Mouse (Mus musculus): ENCODE data around the gene Det1. TPM values are rescaled to one million over a fixed set of nuclear protein-coding genes. Genes with fewer than 3 reads are reported as not detected.

Gene Det1
- polyA plus RNA-seq, 1 experiment from 2014 or later: 23.5 TPM

DNA sequence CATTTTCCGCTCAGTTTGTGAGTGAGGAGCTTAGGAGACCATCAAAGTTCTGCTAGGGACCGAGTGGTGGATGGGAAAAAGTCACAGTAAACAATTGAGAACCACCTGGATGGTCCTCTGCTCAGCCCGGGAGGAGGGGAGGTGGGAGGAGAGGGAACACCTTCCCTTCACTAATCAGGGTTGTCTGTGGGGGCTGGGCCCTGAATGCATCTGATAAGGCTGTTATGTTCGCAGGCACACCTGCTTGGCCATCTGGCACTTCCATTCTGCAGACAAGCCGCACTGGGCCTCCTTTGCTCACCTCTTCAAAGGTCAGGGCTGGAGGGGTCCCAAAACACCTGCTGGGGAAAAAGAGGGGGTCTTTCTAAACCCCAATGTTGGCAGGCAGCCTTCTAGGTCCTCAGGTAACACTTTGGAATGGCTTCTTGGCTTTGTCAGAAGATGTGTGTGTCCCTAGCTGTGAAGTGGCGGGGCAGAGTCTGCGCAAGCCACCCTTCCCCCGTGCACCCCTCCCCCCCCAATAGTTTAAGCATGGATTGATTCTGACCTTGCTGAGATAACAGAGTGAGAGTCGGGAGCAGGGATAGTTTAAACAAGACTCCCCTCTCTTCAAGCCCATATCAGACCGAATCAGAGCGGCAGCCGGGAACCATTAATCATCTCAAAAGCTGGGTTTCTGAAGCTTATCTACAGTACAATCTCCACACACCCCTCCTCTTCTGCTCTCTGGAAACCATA is 18.3 kb upstream of the Det1 start:
- DNase-seq (ENCODE audit: low spot score) (no peak), ATAC-seq (ENCODE audit: insufficient number of reproducible peaks, low FRiP score, low TSS enrichment, low read depth) (0 out of 2 replicates have a peak, but pooled peaks have one; percentile 26)
- 61% methylated on average over 12 of the region's 12 CpGs for WGBS
- Histone ChIP-seq H3K27me3 (ENCODE audit: control insufficient read depth, insufficient read depth, low read length) (no peaks in the 10 kb centered on the region), H3K4me3 (ENCODE audit: low read depth, low read length) (no peak overlapping the region), H3K9ac (ENCODE audit: low read length) (no peak overlapping the region), H3K27ac (replicated peaks; ENCODE audit: low read depth, low read length) (no peak overlapping the region), H3K36me3 (ENCODE audit: control insufficient read depth, insufficient read depth, low read length) (no peaks in the 10 kb centered on the region), H3K9me3 (ENCODE audit: control insufficient read depth, low read length) (no peaks in the 10 kb centered on the region), H3K4me2 (ENCODE audit: low read depth, severe bottlenecking) (no peak overlapping the region), H3K4me1 (ENCODE audit: control insufficient read depth, insufficient read depth, low read length) (no peaks in the 10 kb centered on the region; the same call in 1 of the 2 replicates)

GRCm38 (mm10) chr7:78864446-78864802 is 17.4 kb upstream of the Det1 start:
- no peak for ATAC-seq (ENCODE audit: insufficient number of reproducible peaks, low FRiP score, low TSS enrichment, low read depth)
- H3K36me3 ChIP-seq (ENCODE audit: control insufficient read depth, insufficient read depth, low read length): no peaks in the 10 kb centered on the region
- H3K4me2 ChIP-seq (ENCODE audit: low read depth, severe bottlenecking): no peak overlapping the region
- no peaks in the 10 kb centered on the region; the same call in 1 of the 2 replicates for H3K4me1 ChIP-seq (ENCODE audit: control insufficient read depth, insufficient read depth, low read length)
- no peak overlapping the region for H3K4me3 ChIP-seq (ENCODE audit: low read depth, low read length)
- no peaks in the 10 kb centered on the region for H3K27me3 ChIP-seq (ENCODE audit: control insufficient read depth, insufficient read depth, low read length)
- WGBS: 59% methylated on average over 4 of the region's 4 CpGs
- no peaks in the 10 kb centered on the region for H3K9me3 ChIP-seq (ENCODE audit: control insufficient read depth, low read length)
- no peak for DNase-seq (ENCODE audit: low spot score)
- no peak overlapping the region for H3K9ac ChIP-seq (ENCODE audit: low read length)
- H3K27ac ChIP-seq (replicated peaks; ENCODE audit: low read depth, low read length): no peak overlapping the region

GRCm38 (mm10) chr7:78863796-78864445 is 16.9 kb upstream of the Det1 start:
- 66% methylated on average over 7 of the region's 7 CpGs for WGBS

DNA sequence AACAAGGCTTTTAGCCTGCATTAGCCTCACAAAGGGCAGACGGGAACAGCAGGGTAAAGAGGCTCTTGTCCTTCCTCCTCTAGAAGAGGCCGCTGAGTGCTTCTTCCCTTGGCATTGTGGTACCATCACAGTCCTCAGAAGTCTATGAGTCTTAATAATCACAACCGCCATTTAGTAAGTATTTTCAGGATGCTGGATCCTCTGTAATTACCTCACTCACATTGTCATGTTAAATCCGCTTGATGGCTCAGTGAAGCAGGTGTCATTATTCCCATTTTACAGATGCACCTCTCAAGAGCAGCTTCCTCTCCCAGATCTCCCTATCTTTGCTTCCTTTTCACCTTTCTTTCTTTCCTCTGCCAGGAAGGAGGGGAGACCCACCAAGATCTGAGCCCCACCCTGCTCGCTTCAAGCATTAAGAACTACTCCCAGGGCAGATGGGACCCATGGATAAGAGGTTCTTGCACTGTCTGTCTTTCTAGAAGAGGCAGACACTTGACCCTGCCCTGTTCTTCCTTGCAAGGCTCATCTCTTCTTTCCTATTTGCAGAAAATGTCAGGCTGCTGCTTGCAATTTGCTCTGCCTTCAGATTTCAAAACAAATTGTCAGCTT is 8.1 kb upstream of the Det1 start:
- H3K27me3 ChIP-seq (ENCODE audit: control insufficient read depth, insufficient read depth, low read length): no peaks in the 10 kb centered on the region
- ATAC-seq (ENCODE audit: insufficient number of reproducible peaks, low FRiP score, low TSS enrichment, low read depth) (no peak), DNase-seq (ENCODE audit: low spot score) (no peak)
- no peaks in the 10 kb centered on the region for H3K36me3 ChIP-seq (ENCODE audit: control insufficient read depth, insufficient read depth, low read length)
- no peak overlapping the region for H3K4me3 ChIP-seq (ENCODE audit: low read depth, low read length)
- no peaks in the 10 kb centered on the region for H3K4me1 ChIP-seq (ENCODE audit: control insufficient read depth, insufficient read depth, low read length)
- no peak overlapping the region for H3K27ac ChIP-seq (replicated peaks; ENCODE audit: low read depth, low read length)
- WGBS: 68% methylated on average over 5 of the region's 5 CpGs
- H3K4me2 ChIP-seq (ENCODE audit: low read depth, severe bottlenecking): no peak overlapping the region
- 0 out of 2 replicates have a peak overlapping the region, but pooled peaks have one; percentile 7 for H3K9ac ChIP-seq (ENCODE audit: low read length)
- H3K9me3 ChIP-seq (ENCODE audit: control insufficient read depth, low read length): no peaks in the 10 kb centered on the region

More at GRCm38 (mm10) chr7:78863796-78864445, 16.9 kb upstream of the Det1 start:
- no peak for DNase-seq (ENCODE audit: low spot score)
- Histone ChIP-seq H3K9ac (ENCODE audit: low read length) (no peak overlapping the region), H3K27me3 (ENCODE audit: control insufficient read depth, insufficient read depth, low read length) (no peaks in the 10 kb centered on the region), H3K27ac (replicated peaks; ENCODE audit: low read depth, low read length) (no peak overlapping the region), H3K4me3 (ENCODE audit: low read depth, low read length) (no peak overlapping the region), H3K36me3 (ENCODE audit: control insufficient read depth, insufficient read depth, low read length) (no peaks in the 10 kb centered on the region), H3K4me2 (ENCODE audit: low read depth, severe bottlenecking) (no peak overlapping the region), H3K4me1 (ENCODE audit: control insufficient read depth, insufficient read depth, low read length) (no peaks in the 10 kb centered on the region; the same call in 1 of the 2 replicates), H3K9me3 (ENCODE audit: control insufficient read depth, low read length) (no peaks in the 10 kb centered on the region)
- no peak for ATAC-seq (ENCODE audit: insufficient number of reproducible peaks, low FRiP score, low TSS enrichment, low read depth)

DNA sequence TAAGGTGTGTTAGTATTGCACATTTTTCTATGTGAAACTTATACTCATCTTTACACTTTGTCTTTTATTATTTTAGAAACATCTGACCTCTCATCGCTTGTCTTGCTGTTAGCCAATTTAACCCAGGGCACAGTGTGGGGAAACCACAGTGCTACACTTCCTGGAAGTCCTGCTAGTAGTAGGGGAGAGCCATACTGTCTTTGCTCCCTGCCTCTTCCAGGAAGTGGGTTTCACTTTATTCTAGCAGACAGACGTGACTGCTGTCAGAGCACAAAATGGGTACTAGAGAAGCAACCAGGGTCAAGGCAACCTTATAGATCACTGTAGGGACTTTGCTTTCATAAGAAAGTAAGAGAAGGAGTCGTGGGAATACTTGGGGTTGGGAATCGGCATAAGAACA is 7.0 kb upstream of the Det1 start:
- WGBS: 70% methylated on average over 4 of the region's 4 CpGs
- H3K9ac ChIP-seq (ENCODE audit: low read length): no peak overlapping the region

GRCm38 (mm10) chr7:78846066-78846716 is 872 bp downstream of the Det1 start:
- no peak for DNase-seq (ENCODE audit: low spot score)
- Histone ChIP-seq H3K27me3 (ENCODE audit: control insufficient read depth, insufficient read depth, low read length) (no peaks in the 10 kb centered on the region), H3K36me3 (ENCODE audit: control insufficient read depth, insufficient read depth, low read length) (peaks cover 4% of the 10 kb centered on the region; the same call in 1 of the 2 replicates), H3K4me3 (ENCODE audit: low read depth, low read length) (peak overlapping the region; percentile 71), H3K4me2 (ENCODE audit: low read depth, severe bottlenecking) (peak overlapping the region; percentile 36), H3K27ac (replicated peaks; ENCODE audit: low read depth, low read length) (no peak overlapping the region), H3K4me1 (ENCODE audit: control insufficient read depth, insufficient read depth, low read length) (no peaks in the 10 kb centered on the region), H3K9me3 (ENCODE audit: control insufficient read depth, low read length) (no peaks in the 10 kb centered on the region), H3K9ac (ENCODE audit: low read length) (peak overlapping the region; percentile 83)
- 40% methylated on average over 12 of the region's 12 CpGs for WGBS
- no peak for ATAC-seq (ENCODE audit: insufficient number of reproducible peaks, low FRiP score, low TSS enrichment, low read depth)

More for the DNA sequence above, 7.0 kb upstream of the Det1 start:
- H3K9me3 ChIP-seq (ENCODE audit: control insufficient read depth, low read length): no peaks in the 10 kb centered on the region
- H3K27me3 ChIP-seq (ENCODE audit: control insufficient read depth, insufficient read depth, low read length): no peaks in the 10 kb centered on the region
- DNase-seq (ENCODE audit: low spot score) (no peak), ATAC-seq (ENCODE audit: insufficient number of reproducible peaks, low FRiP score, low TSS enrichment, low read depth) (no peak)
- no peak overlapping the region for H3K4me2 ChIP-seq (ENCODE audit: low read depth, severe bottlenecking)
- no peaks in the 10 kb centered on the region for H3K4me1 ChIP-seq (ENCODE audit: control insufficient read depth, insufficient read depth, low read length)
- H3K36me3 ChIP-seq (ENCODE audit: control insufficient read depth, insufficient read depth, low read length): no peaks in the 10 kb centered on the region
- no peak overlapping the region for H3K4me3 ChIP-seq (ENCODE audit: low read depth, low read length)
- H3K27ac ChIP-seq (replicated peaks; ENCODE audit: low read depth, low read length): no peak overlapping the region

DNA sequence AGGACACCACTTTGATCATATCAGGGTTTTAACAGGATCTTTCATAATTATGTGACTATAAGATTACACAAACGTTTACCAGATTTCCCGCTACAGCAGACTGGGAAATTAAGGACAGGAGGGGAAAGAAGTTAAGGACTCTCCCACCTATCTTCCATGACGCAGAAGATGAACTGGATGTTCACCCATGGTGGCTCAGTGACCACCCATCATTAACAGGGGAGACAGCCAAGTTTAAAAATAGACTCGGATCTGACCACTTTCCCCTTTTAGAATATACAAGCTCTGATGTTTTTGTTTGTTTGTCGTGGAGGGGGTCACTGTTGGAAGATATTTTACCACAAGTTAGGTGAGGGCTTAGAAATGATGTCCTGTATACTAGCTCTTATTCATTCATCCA is 5.5 kb downstream of the Det1 start:
- ATAC-seq (ENCODE audit: insufficient number of reproducible peaks, low FRiP score, low TSS enrichment, low read depth) (no peak), DNase-seq (ENCODE audit: low spot score) (no peak)
- Histone ChIP-seq H3K9me3 (ENCODE audit: control insufficient read depth, low read length) (no peaks in the 10 kb centered on the region), H3K27ac (replicated peaks; ENCODE audit: low read depth, low read length) (no peak overlapping the region), H3K4me2 (ENCODE audit: low read depth, severe bottlenecking) (no peak overlapping the region), H3K4me3 (ENCODE audit: low read depth, low read length) (no peak overlapping the region), H3K27me3 (ENCODE audit: control insufficient read depth, insufficient read depth, low read length) (no peaks in the 10 kb centered on the region), H3K4me1 (ENCODE audit: control insufficient read depth, insufficient read depth, low read length) (no peaks in the 10 kb centered on the region), H3K9ac (ENCODE audit: low read length) (no peak overlapping the region), H3K36me3 (ENCODE audit: control insufficient read depth, insufficient read depth, low read length) (peaks cover 4% of the 10 kb centered on the region; the same call in 1 of the 2 replicates)
- 87% methylated on average over 5 of the region's 5 CpGs for WGBS

GRCm38 (mm10) chr7:78837250-78837649 is 9.8 kb downstream of the Det1 start:
- WGBS: 87% methylated on average over 4 of the region's 4 CpGs
- no peaks in the 10 kb centered on the region for H3K9me3 ChIP-seq (ENCODE audit: control insufficient read depth, low read length)
- no peak for ATAC-seq (ENCODE audit: insufficient number of reproducible peaks, low FRiP score, low TSS enrichment, low read depth)

More at GRCm38 (mm10) chr7:78837250-78837649, 9.8 kb downstream of the Det1 start:
- Histone ChIP-seq H3K36me3 (ENCODE audit: control insufficient read depth, insufficient read depth, low read length) (peaks cover 2% of the 10 kb centered on the region; the same call in 1 of the 2 replicates), H3K9ac (ENCODE audit: low read length) (no peak overlapping the region), H3K4me3 (ENCODE audit: low read depth, low read length) (no peak overlapping the region), H3K4me2 (ENCODE audit: low read depth, severe bottlenecking) (no peak overlapping the region), H3K4me1 (ENCODE audit: control insufficient read depth, insufficient read depth, low read length) (no peaks in the 10 kb centered on the region), H3K27ac (replicated peaks; ENCODE audit: low read depth, low read length) (no peak overlapping the region), H3K27me3 (ENCODE audit: control insufficient read depth, insufficient read depth, low read length) (no peaks in the 10 kb centered on the region)
- no peak for DNase-seq (ENCODE audit: low spot score)

All from limb, embryonic 11.5 days (tissue).